Mouse (Mus musculus) embryo, embryonic 11 days (tissue): ENCODE measurements at regions not wholly inside any gene's neighbourhood (a gene's known extent, or its start where the extent isn't known, plus 50 kb on each side); places are given as distances from the start of the nearest gene placed in this dataset.

Source experiments
- DNase-seq: peaks from one replicate; pipeline ENCODE4 v3.0.0-alpha.2; 2015

DNA sequence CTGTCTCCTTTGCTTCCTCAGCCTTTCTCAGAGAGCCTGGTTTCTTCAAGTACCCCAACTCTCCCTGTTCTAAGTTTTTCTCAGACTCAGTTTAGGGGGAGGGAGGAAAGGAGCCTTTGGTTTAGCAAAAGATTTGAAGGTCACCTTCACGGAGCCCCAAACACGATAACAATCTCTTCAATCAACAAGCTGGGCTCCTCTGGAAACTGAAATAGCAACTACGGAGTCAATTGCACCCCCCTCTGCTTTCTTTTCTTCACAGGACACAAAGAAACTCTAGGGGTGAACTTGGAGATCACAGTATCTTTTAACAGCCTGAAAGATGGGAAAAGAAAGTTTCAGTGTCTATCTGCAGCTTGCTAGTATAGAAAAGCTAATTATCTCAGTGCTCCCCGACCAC is 151.4 kb upstream of the 1700012A03Rik start:
- DNase-seq: no peak

DNA sequence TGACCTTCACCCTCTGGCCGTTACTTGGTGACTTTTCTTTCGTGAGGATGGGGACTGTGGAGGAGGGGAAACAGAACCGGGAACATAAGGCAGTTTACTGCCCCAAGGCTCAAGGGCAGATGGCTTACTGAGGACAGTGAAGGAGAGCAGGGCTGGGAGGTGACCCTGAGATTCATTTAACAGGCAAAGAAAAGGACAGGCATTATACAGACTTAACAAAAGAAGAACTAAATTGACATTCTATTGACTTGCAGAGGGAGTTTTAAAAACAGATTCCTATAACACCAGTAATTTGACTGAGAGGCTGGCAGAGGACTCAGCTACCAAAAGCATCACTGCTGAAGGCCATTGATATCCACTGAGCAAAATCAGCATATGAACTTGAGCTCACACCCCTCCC is 153.0 kb upstream of the 1700012A03Rik start:
- DNase-seq: no peak

DNA sequence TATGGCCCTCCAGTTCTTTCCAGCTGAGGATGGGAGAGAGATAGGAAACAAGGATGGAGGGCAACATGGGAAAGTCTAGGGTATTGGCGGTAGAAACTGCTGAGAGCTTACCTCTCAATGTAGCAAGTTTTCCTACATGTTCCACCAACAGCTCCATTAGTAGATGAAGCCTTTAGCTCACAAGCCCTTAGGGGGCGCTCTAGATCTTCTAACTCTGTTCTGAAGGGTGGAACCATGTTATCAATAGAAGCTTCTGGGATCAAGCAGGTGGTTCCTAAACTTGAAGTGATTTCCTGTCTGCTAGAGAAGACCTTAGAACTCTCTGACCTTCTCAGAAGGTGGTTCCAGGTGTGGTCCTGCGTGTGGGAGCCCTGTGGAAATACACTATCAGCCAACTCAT is 154.2 kb upstream of the 1700012A03Rik start:
- no peak for DNase-seq

DNA sequence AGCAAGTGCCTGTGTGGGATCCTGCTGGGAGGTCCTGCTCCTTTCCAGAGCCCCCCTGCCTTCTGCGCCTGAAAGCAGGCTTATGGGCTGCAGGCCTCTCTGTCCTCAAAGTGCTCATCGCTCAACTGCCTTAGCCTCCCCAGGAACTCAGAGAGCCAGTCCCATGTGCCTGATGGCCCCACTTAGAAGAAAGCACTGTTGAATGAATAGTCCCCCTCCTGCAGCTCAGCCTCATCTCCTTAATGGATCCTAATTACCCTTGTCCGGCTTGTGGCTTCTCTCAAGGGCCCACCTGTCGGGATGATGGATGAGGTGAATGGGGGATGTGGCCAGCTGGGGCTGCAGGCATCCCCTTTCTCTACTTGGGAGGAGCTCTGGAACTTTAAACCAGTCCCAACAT is 163.1 kb upstream of the 1700012A03Rik start:
- DNase-seq: peak; percentile 67

DNA sequence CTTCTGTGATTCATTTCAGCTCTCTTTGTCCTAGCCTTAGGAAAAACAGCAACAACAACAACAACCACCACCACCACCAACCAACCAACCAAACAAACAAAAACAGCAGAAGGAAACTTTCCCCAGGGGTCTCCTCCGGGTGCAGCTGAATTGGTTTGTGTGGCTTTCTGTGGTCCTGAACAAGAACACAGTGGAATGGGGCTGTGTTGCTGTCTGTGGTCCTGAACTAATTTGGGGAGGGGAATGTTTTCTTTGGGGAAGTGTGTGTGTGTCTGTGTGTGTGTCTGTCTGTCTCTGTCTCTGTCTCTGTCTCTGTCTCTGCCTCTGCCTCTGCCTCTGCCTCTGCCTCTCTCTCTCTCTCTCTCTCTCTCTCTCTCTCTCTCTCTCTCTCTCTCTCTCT is 164.8 kb upstream of the 1700012A03Rik start:
- peak; percentile 49 for DNase-seq

DNA sequence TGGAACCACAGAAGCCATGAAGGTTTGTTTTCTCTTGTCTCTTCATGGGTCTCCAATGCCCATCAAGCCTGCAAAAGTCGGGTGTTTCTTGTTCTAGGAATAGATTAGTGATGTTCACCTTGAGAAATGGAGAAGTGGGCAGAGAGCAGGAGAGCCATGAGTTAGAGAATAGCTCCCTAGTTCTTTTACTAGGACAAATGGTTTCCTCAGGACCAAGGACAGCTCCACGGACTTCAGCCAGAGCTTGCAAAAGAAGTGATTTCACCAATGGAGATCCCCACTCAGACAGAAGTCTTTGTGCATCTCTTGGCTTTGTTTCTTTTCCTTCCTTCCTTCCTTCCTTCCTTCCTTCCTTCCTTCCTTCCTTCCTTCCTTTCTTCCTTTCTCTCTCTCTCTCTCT is 166.3 kb upstream of the 1700012A03Rik start:
- DNase-seq: peak; percentile 89

DNA sequence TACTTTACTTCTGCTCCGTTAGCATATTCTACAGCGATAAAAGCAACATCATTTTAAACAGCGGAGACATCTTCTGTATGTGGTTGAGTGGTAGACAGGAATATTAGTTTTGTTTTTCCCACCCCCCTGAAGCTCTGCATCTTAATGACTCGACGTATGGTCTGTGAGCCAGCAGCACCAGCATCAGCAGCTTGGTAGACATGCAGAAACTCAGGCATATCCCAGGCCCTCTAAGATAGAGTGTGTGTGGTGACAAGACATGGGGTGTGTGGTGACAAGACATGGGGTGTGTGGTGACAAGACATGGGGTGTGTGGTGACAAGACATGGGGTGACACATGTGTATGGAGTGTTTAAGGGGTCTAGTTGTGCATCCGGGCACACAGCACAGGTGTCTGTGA is 175.4 kb upstream of the 1700012A03Rik start:
- DNase-seq: no peak

DNA sequence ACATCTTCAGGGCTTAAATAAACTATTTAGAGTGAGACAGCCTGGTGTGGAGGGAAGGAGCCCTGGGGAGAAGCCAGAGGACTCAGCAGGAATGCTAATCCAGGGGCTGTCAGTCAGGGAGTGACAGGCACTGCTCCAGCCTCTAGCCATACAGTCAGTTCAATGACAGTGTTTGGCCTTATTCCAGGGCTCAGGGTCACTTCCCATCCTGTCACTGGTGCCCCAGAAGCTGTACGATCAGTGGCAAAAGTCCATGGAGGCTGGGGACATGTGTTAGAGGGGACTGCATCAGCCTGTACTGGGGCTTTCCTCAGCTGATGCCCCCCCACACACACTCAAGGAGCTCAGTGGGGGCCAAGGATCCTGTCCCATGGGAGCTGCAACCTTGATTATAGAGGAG is 176.1 kb upstream of the 1700012A03Rik start:
- DNase-seq: no peak

DNA sequence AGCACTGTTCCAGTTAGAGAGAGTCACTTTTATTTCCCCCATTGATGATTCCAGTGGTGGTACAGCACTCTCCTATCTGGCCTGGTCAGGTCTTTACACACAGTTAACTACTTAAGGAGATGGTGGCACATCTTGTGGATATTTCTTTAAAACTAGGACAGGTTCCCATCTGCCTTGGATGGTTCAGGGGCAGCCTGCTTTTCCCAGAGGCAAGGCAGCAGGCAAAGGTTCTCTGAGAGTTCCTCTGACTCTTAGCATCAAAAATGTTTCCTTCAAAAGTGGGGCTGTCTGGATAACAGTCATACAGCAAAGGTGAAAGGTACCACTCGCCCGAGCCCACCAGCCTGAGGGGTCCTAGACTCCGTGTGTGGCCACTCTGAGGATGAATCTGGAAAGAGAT is 178.3 kb upstream of the 1700012A03Rik start:
- no peak for DNase-seq

DNA sequence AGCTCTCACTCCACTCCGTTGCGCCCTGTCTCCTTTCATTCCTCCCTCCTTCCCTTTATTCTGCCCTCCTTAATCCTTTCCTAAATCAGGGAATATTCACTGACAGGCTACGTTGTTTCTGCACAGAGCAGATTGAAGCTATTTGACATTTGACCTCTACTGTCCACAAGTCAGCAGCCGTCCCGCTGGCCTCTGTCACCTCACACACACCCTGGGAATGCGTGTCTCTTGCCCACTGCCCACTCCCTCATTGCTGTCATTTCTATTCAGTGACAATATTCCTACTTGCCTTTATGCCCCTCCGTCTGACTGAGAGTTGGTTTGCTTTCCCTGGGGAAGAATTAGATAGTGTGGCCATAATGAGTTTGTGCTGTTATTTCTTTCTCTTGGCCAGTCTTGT is 188.1 kb upstream of the 1700012A03Rik start:
- DNase-seq: peak; percentile 9

DNA sequence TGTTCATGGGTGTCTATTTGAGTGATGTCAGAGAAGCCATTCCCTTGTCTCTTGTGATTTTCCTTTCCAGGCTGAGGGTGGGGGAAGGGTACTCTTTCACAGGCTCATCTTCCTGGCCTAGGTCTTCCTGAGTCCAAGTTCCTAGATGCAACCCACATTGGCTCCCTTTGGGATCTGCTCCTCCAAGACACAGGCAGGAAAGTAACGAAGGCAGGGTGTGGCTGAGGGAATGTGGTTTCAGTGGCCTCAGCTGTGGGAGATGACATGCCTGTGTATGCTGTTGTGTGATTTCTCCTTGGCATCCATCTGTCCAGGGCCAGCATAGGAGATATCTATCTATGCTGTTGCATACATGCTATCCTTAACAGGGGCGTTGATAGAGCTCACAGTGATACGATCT is 190.4 kb upstream of the 1700012A03Rik start:
- no peak for DNase-seq

DNA sequence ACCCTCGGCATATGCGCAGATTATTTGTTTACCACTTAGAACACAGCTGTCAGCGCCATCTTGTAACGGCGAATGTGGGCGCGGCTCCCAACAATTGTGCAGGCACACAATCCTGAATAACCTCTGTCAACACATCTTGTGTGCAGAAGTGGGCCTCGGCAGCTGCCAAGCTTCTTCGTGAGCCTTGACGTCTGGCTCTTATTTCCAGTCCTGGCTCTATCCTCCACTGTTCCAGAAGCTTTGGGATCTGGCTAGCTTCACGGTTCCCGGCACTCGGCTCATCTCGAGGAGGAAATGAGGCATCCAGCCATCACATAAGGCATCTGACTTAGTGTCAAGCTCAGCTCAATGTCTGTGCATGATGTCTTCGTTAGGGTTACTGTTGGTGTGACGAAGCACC is 195.8 kb upstream of the 1700012A03Rik start:
- DNase-seq: no peak

DNA sequence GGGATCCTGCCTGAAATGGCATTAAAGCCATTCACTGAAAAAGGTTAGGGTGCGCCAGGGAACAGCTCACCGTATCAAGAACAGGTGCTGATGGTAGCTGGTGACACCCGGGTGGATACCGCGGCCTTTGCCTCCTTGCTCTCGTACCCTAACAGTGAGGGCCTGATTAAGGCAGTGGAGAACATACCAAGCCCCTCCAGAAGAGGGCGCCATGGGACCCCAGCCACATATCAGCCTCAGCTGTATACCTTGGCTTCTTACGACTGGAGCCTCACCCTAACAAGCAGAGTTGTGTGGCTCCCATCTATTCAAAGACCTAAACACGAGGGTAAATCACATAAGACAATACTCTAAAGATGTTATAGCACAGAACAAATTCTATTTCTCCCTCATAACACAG is 203.7 kb upstream of the 1700012A03Rik start:
- DNase-seq: no peak

DNA sequence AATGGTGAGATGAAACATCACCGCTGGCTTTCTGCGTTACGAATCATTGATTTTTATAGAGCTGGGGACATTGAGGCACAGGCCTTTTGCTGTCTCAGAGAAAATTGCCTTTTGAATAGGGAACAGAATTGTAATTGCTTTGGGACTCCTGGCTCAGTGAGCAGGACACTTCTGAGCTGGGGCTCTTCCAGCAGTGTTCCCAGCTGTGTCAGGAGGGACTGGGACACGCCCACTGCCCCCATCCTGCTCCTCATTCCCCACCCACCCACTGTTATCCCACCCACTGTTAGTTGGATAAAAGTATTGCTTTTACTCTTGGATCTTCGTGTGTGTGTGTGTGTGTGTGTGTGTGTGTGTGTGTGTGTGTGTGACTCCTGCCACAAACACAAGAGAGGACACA is 204.4 kb upstream of the 1700012A03Rik start:
- DNase-seq: no peak

DNA sequence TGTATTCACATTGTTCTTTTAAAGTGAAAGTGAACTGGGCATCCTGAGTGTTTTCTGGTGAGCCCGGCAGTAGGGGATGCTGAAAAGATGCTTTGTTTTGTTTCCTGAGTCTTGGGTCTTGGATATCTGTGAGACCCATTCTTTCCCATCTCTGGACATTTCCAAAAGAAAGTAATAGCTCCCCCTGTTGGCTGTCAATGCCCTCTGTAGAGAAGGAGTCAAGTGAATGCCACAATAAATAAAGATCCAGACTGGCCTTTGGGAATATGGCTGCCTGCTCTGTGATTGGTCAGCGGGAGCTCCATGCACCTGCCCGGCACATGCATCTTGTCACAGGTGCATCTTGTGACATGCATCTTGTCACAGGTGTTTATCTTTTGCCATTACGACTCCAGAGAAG is 209.4 kb upstream of the 1700012A03Rik start:
- no peak for DNase-seq

DNA sequence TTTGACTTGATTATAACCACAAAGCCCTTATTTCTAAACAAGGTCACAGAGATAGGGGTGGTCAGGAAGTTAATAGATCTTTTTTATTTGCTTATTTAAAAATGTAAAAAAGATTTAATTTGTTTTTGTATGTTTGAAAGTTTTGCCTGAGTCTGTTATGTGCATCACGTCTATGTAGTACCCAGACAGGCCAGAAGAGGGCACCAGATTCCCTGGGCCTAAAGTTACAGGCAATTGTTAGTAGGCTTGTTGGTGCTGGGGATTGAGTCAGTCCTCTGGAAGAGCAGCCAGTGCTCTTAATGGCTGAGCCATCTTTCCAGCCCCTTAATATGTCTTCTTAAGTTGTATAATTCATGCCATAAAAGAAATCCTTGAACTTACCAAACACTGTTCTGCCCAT is 211.5 kb upstream of the 1700012A03Rik start:
- no peak for DNase-seq

DNA sequence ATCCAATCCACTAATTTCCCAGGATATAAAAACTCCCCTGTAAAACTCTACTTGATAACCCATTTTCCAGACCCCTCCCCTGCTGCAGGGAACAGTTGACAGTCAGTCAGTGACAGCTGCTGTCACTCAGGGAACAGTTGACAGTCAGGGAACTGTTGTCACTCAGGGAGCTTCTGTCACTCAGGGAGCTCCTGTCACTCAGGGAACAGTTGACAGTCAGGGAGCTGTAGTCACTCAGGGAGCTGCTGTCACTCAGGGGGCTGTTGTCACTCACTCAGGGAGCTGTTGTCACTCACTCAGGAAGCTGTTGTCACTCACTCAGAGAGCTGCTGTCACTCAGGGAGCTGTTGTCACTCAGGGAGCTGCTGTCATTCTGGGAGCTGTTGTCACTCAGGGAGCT is 214.3 kb upstream of the 1700012A03Rik start:
- DNase-seq: no peak

DNA sequence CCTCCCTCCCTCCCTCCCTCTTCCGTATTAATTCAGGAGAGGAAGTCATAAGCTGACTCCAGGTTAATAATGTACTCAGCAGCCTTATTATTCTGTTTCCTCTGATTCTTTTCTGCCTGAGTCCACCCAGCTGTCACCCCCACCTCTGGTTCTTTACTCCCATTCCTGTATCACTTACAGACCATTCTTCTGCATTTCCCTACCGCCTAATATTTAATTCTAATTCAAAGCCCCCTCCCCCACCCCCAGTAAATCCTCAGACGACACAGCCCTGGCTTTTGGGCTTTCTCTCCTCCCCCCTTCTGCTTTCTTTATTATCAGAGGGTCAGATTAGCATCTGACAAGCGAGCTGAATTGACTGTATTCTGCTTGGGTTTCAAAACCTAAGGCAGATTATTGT is 215.5 kb upstream of the 1700012A03Rik start:
- no peak for DNase-seq

DNA sequence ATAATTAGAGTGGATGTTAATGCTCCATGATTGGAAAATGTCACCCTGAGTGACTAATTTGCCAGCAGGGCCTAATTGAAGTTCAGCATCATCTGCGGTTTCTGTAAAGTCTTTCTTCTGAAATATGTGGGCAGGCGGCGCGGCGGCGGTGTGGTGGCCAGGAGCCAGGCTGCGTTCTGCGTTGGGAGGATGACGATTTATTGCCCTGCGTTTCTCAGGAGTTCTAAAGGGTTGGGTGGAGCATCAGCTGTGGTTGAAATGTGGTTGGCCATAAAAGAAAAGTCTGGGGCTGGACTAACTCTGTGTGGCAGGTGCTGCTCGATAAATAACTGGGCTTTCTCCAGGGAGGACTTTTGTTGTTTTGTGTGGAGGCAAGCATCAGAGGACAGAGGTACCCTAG is 219.4 kb upstream of the 1700012A03Rik start:
- no peak for DNase-seq

DNA sequence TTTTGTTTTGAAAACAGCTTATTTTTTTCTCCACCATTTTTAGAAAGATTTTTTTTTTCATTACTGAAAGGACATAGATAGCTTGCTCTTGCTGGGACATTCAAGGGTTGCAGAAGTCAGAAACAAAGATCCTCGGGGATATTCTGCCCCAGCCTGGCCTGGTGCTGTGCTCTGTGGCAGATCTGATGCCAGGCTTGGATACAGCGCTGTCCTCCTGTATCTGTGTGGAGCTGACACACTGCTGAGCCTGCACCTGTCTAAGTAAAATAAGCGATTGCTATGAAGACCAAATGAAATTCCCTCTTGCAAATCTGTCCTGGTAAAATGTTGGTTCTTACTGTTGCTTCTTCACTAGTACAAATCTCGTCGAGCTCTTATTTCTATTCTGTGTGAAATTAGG is 226.4 kb upstream of the 1700012A03Rik start:
- no peak for DNase-seq

DNA sequence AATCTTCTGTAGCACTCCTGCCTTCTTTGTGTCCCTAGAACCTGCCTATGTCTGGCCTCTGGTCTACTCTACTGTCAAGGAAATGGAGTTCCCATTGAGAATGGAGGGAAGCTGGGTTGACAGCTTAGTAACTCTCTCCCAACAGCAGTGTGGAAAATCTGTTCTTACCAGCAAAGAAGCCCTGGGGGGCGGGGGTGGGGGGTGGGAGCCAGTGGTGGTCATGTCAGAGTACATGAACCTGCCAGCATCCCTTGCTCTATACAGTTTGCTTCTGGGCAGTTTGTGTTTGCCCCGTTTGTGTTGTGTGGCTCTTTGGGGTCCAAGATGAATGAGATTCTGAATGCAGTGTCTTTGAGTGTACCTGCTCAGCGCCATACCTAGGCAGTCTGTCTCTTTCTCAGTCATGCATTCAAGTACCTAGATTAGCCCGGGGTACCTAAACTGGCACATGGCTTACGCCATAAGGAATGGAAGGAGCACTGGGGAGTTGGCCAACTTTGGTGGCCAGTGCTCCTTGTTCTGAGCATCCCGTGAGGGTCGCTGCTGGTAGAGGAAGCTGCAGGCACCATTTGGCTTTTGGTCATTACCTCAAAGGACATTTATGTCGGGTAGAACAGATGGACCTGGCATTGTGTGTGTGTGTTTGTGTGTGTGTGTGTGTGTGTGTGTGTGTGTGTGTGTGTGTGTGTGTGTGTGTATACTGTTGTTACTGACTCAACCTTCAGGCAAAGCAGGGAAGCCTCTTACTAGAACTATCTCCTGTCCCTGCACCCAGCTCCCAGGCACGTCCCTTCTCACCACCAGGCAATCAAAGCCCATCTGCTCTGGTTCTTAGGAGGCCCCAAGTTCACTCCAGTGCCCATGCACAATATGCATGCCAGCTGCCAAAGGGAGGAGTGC is 227.6 kb upstream of the 1700012A03Rik start:
- no peak for DNase-seq

DNA sequence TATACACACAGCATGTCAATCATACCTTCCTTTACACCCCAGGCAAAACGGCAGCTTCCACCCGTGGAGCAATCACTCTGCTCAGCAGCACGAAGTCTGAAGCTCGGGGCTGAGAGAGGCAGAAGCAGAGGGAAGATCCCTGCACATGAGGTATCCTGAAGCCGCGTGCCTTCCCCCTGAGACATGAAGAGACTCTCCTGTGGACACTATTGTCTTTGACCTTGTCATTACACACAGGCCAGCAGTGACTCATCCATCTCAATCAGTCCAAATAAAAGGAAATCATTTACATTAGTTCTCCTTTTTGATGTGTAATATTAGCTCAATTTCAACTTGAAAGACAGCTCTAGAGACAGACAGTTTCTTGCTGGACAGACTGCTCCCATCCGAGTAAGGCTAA is 228.4 kb upstream of the 1700012A03Rik start:
- no peak for DNase-seq

DNA sequence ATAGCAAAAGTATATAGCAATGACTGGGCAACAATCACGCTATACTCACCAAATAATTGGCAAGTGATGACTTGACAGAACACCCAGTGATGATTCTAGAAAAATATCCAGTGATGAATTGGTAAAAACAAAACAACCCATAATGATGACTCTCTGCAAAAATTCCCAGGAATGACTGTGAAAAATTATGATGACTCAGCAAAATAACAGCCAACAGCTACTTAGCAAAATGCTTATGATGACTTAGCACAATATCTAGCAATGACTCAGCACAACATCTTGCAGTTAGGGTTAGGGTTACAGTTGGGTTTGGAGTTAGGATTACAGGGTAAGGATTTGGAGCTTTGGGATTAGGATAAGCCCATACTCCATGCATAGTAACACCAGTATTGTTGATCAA is 232.4 kb upstream of the 1700012A03Rik start:
- DNase-seq: no peak

DNA sequence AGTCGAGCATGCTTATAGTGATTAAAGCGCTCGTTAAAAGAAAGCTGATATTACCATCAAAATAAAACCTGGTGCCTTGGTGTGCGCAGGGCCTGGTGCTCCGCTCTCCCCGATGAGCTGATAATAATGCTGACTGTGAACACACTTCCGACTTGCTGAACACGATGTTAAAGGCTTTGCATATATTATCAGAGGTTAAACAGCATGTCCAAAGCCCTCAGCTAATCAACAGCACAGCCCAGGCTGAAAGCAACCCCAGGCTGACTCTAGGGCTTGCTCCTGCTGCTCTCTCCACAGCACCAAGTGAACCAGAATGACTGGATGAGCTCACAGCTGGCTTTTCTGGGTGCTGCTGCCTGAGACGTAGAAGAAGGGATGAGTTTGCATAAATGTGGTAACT is 238.2 kb upstream of the 1700012A03Rik start:
- DNase-seq: no peak
